In the genomic region with DNA sequence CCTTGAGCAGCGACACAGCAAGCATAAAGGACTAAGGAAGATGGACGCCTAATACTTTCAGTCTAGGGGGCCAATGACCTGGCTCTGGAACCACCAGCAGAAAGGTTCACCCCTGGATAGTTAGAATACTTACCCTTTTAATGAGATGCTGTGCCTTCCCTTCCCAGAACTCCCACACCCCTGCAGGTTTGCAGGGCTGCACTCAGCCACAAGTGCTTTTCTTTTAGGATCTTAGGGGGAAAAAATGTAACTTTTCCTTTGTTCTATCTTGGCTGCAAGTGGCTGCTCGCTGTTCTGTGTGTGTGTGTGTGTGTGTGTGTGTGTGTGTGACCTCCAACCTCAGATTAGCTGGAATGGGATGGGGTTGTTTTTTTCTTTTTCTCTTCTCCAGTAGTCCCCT, we compare ENCODE assay signal across 13 mouse cellular contexts. TPM values are rescaled to one million over a fixed set of nuclear protein-coding genes. Genes with fewer than 3 reads are reported as not detected.
A peak's percentile ranks its signal among the peaks of the same experiment; 100 is the strongest.
DNase-seq lines count a peak whose midpoint lies in the region; ATAC-seq and TF ChIP-seq lines count a peak whose summit lies in the region.
"Had no signal": no experiment of that assay in that cellular context is flagged by ENCODE, and none has a peak within 500 bp of the region (broad histone marks: within the 10 kb centered on the region; RNA-seq: fewer than 3 reads in every experiment).

No protein-coding gene starts in this region.

- ATAC-seq in hindbrain, embryonic 11.5 days (ENCODE audit: low FRiP score), result no peak
- ATAC-seq in midbrain, embryonic 16.5 days, result no peak
- no peak for ATAC-seq in frontal cortex, adult (ENCODE audit: low TSS enrichment)

- no peaks in the 10 kb centered on the region for H3K27me3 ChIP-seq in hindbrain, embryonic 11.5 days (ENCODE audit: control insufficient read depth, insufficient read depth, low read length)
- no peaks in the 10 kb centered on the region for H3K27me3 ChIP-seq in midbrain, embryonic 16.5 days (ENCODE audit: control insufficient read depth, insufficient read depth, low read depth, low read length)
- no peaks in the 10 kb centered on the region for H3K27me3 ChIP-seq in cerebellum, adult 2 months (ENCODE audit: control insufficient read depth, insufficient read depth, low read length)
- H3K27me3 ChIP-seq: CH12.LX; limb, embryonic 12.5 days had no signal

- TF ChIP-seq CTCF in cerebellum, adult 2 months (IDR thresholded peaks at IDR 0.05; ENCODE audit: borderline replicate concordance, insufficient read depth, low read depth, low read length), result no peak

- TF ChIP-seq POLR2A in cerebellum, adult 2 months (IDR thresholded peaks at IDR 0.05; ENCODE audit: borderline replicate concordance, insufficient read depth, low read length), result no peak

- H3K4me3 ChIP-seq in brown adipose tissue, adult 24 weeks (ENCODE audit: insufficient read depth, low read depth, low read length), result no peak overlapping the region
- H3K4me3 ChIP-seq in hindbrain, embryonic 11.5 days (ENCODE audit: low read depth, low read length), result no peak overlapping the region
- H3K4me3 ChIP-seq in midbrain, embryonic 16.5 days (ENCODE audit: low read depth, low read length), result peak overlapping the region; percentile 0; the same call in 1 of the 2 replicates
- H3K4me3 ChIP-seq in cerebellum, adult 2 months (replicated peaks; ENCODE audit: insufficient read depth, low read depth, low read length), result no peak overlapping the region
- H3K4me3 ChIP-seq: limb, embryonic 12.5 days had no signal

- H3K9ac ChIP-seq in hindbrain, embryonic 11.5 days (ENCODE audit: low read depth, low read length), result peak overlapping the region; percentile 40
- H3K9ac ChIP-seq in midbrain, embryonic 16.5 days (ENCODE audit: low read depth, low read length), result no peak overlapping the region; the same call in 1 of the 2 replicates
- H3K9ac ChIP-seq: limb, embryonic 12.5 days had no signal

- peaks cover 24% of the 10 kb centered on the region for H3K4me1 ChIP-seq in brown adipose tissue, adult 24 weeks (ENCODE audit: control insufficient read depth, insufficient read depth, insufficient read length, low read length)
- peaks cover 40% of the 10 kb centered on the region for H3K4me1 ChIP-seq in hindbrain, embryonic 11.5 days (replicated peaks; ENCODE audit: control insufficient read depth, insufficient read depth, low read length)
- H3K4me1 ChIP-seq in midbrain, embryonic 16.5 days (ENCODE audit: control insufficient read depth, insufficient read depth, low read length), result peaks cover 57% of the 10 kb centered on the region
- H3K4me1 ChIP-seq in cerebellum, adult 2 months (ENCODE audit: control insufficient read depth, insufficient read depth, low read length), result peaks cover 11% of the 10 kb centered on the region

- H3K36me3 ChIP-seq in hindbrain, embryonic 11.5 days (ENCODE audit: control insufficient read depth, insufficient read depth, low read length), result no peaks in the 10 kb centered on the region
- H3K36me3 ChIP-seq in midbrain, embryonic 16.5 days (ENCODE audit: control insufficient read depth, insufficient read depth, low read length), result no peaks in the 10 kb centered on the region
- H3K36me3 ChIP-seq: limb, embryonic 12.5 days had no signal

- peak overlapping the region; percentile 91 for H3K27ac ChIP-seq in brown adipose tissue, adult 24 weeks (replicated peaks; ENCODE audit: low read depth, low read length)
- H3K27ac ChIP-seq in hindbrain, embryonic 11.5 days (ENCODE audit: low read depth, low read length), result peak overlapping the region; percentile 96
- peak overlapping the region; percentile 100 for H3K27ac ChIP-seq in midbrain, embryonic 16.5 days (ENCODE audit: low read length)
- no peak overlapping the region for H3K27ac ChIP-seq in cerebellum, adult 2 months (ENCODE audit: insufficient read depth, low read length)

- DNase-seq in ES-CJ7 (ENCODE audit: low read depth, low spot score), result peak; percentile 64
- no peak for DNase-seq in hindbrain, embryonic 11.5 days (ENCODE audit: low spot score)
- DNase-seq in adrenal gland, postnatal 10 days, result no peak
- no peak for DNase-seq in cerebellum, adult 2 months
- DNase-seq: kidney, adult 2 months; lung, adult 2 months had no signal

- no peaks in the 10 kb centered on the region for H3K9me3 ChIP-seq in hindbrain, embryonic 11.5 days (ENCODE audit: control insufficient read depth, low read length)
- H3K9me3 ChIP-seq in midbrain, embryonic 16.5 days (replicated peaks; ENCODE audit: control insufficient read depth, low read length, poor library complexity, severe bottlenecking), result no peaks in the 10 kb centered on the region
- H3K9me3 ChIP-seq: limb, embryonic 12.5 days had no signal

- 66% methylated on average over 3 of the region's 3 CpGs for WGBS in hindbrain, embryonic 11.5 days
- 36% methylated on average over 3 of the region's 3 CpGs for whole genome bisulfite sequencing in midbrain, embryonic 16.5 days
- 67% methylated on average over 3 of the region's 3 CpGs for WGBS in cerebellum, adult 2 months

- H3K4me2 ChIP-seq in hindbrain, embryonic 11.5 days (replicated peaks; ENCODE audit: low read depth, low read length), result peak overlapping the region; percentile 72; the same call in 1 of the 2 replicates
- H3K4me2 ChIP-seq in midbrain, embryonic 16.5 days (ENCODE audit: low read length), result peak overlapping the region; percentile 74; the same call in 1 of the 2 replicates
- H3K4me2 ChIP-seq: limb, embryonic 12.5 days had no signal

RNA-seq across cellular contexts. Expression of gene Tuba1a, which starts 35.3 kb away (rescaled TPM):
- 125 and 132 TPM in 2 replicates for polyA plus RNA-seq in brown adipose tissue, adult 24 weeks (2012; ENCODE audit: insufficient read depth, insufficient read length, missing spikeins)
- polyA plus RNA-seq in hindbrain, embryonic 11.5 days (2014; fragmentation: Nextera tagmentation; extraction: Ambion mirVana), result 8,897 and 9,833 TPM in 2 replicates
- 17,735 and 17,910 TPM in 2 replicates for polyA plus RNA-seq in midbrain, embryonic 16.5 days (2015; fragmentation: Nextera tagmentation; extraction: Ambion mirVana)
- total RNA-seq in adrenal gland, postnatal 10 days (2021), result 100 to 1,000 TPM; 202 to 313 TPM
- 1,294 and 1,344 TPM in 2 replicates for polyA plus RNA-seq in cerebellum, adult 2 months (2012; rRNA removed)

RNA-seq across cellular contexts. Expression of gene Gm49450, which starts 35.4 kb away (rescaled TPM):
- polyA plus RNA-seq in brown adipose tissue, adult 24 weeks (2012; ENCODE audit: insufficient read depth, insufficient read length, missing spikeins), result not detected in 2 replicates
- not detected in 2 replicates for polyA plus RNA-seq in hindbrain, embryonic 11.5 days (2014; fragmentation: Nextera tagmentation; extraction: Ambion mirVana)
- polyA plus RNA-seq in midbrain, embryonic 16.5 days (2015; fragmentation: Nextera tagmentation; extraction: Ambion mirVana), result not detected in 2 replicates
- not detected for total RNA-seq in adrenal gland, postnatal 10 days (2021)
- polyA plus RNA-seq in cerebellum, adult 2 months (2012; rRNA removed), result 0.75 and 2.6 TPM in 2 replicates
- total RNA-seq: layer of hippocampus, postnatal 10 days had no signal
- polyA plus RNA-seq: heart, embryonic 14.5 days; kidney, adult 2 months; limb, embryonic 12.5 days had no signal

RNA-seq across cellular contexts. Expression of gene Tuba1c, which starts 40.9 kb away (rescaled TPM):
- polyA plus RNA-seq in brown adipose tissue, adult 24 weeks (2012; ENCODE audit: insufficient read depth, insufficient read length, missing spikeins), result 10.3 and 28.1 TPM in 2 replicates
- 93.2 and 95.2 TPM in 2 replicates for polyA plus RNA-seq in hindbrain, embryonic 11.5 days (2014; fragmentation: Nextera tagmentation; extraction: Ambion mirVana)
- 11.6 and 12.5 TPM in 2 replicates for polyA plus RNA-seq in midbrain, embryonic 16.5 days (2015; fragmentation: Nextera tagmentation; extraction: Ambion mirVana)
- 100 to 1,000 TPM; 144 to 176 TPM for total RNA-seq in adrenal gland, postnatal 10 days (2021)
- polyA plus RNA-seq in cerebellum, adult 2 months (2012; rRNA removed), result 6.4 and 9.0 TPM in 2 replicates

RNA-seq across cellular contexts. Expression of gene Tuba1b, which starts 54.4 kb away (rescaled TPM):
- polyA plus RNA-seq in brown adipose tissue, adult 24 weeks (2012; ENCODE audit: insufficient read depth, insufficient read length, missing spikeins), result 520 and 550 TPM in 2 replicates
- 1,792 and 1,905 TPM in 2 replicates for polyA plus RNA-seq in hindbrain, embryonic 11.5 days (2014; fragmentation: Nextera tagmentation; extraction: Ambion mirVana)
- 1,165 and 1,361 TPM in 2 replicates for polyA plus RNA-seq in midbrain, embryonic 16.5 days (2015; fragmentation: Nextera tagmentation; extraction: Ambion mirVana)
- total RNA-seq in adrenal gland, postnatal 10 days (2021), result 100 to 1,000 TPM; 329 to 414 TPM
- polyA plus RNA-seq in cerebellum, adult 2 months (2012; rRNA removed), result 1,352 and 1,359 TPM in 2 replicates
